Mouse (Mus musculus): Measurements from ENCODE around the gene Pou3f1. TPM values are rescaled to one million over a fixed set of nuclear protein-coding genes. Genes with fewer than 3 reads are reported as not detected.
A peak's percentile ranks its signal among the peaks of the same experiment; 100 is the strongest.

Gene Pou3f1
- polyA plus RNA-seq, 1 experiment from 2014 or later: 12.3 TPM

- no peak for ATAC-seq
- no peak overlapping the region for H3K9ac ChIP-seq (ENCODE audit: low read depth, low read length)
- peaks cover 8% of the 10 kb centered on the region for H3K4me1 ChIP-seq (ENCODE audit: control insufficient read depth, insufficient read depth, low read length)
- WGBS: 94% methylated on average over 9 of the region's 9 CpGs
- H3K27ac ChIP-seq (ENCODE audit: low read length): no peak overlapping the region
- H3K9me3 ChIP-seq (replicated peaks; ENCODE audit: control insufficient read depth, low read length, poor library complexity, severe bottlenecking): no peaks in the 10 kb centered on the region
- no peak overlapping the region for H3K4me2 ChIP-seq (ENCODE audit: low read length)
- no peak overlapping the region for H3K4me3 ChIP-seq (ENCODE audit: low read depth, low read length)
- H3K36me3 ChIP-seq (ENCODE audit: control insufficient read depth, insufficient read depth, low read length): no peaks in the 10 kb centered on the region
- H3K27me3 ChIP-seq (ENCODE audit: control insufficient read depth, insufficient read depth, low read depth, low read length): no peaks in the 10 kb centered on the region; the same call in 1 of the 2 replicates
These were observed 12.7 kb upstream of the Pou3f1 start for GRCm38 (mm10) chr4:124643859-124644258.

GRCm38 (mm10) chr4:124644974-124645433, 11.6 kb upstream of the Pou3f1 start:
- Histone ChIP-seq H3K36me3 (ENCODE audit: control insufficient read depth, insufficient read depth, low read length) (no peaks in the 10 kb centered on the region), H3K4me3 (ENCODE audit: low read depth, low read length) (no peak overlapping the region), H3K9me3 (replicated peaks; ENCODE audit: control insufficient read depth, low read length, poor library complexity, severe bottlenecking) (no peaks in the 10 kb centered on the region), H3K27ac (ENCODE audit: low read length) (no peak overlapping the region), H3K4me2 (ENCODE audit: low read length) (no peak overlapping the region), H3K27me3 (ENCODE audit: control insufficient read depth, insufficient read depth, low read depth, low read length) (no peaks in the 10 kb centered on the region; the same call in 1 of the 2 replicates), H3K4me1 (ENCODE audit: control insufficient read depth, insufficient read depth, low read length) (peaks cover 2% of the 10 kb centered on the region; the same call in 1 of the 2 replicates), H3K9ac (ENCODE audit: low read depth, low read length) (no peak overlapping the region)
- WGBS: 12% methylated on average over 3 of the region's 3 CpGs
- ATAC-seq: no peak

GRCm38 (mm10) chr4:124646591-124646990, 10.0 kb upstream of the Pou3f1 start:
- no peaks in the 10 kb centered on the region for H3K9me3 ChIP-seq (replicated peaks; ENCODE audit: control insufficient read depth, low read length, poor library complexity, severe bottlenecking)
- H3K27ac ChIP-seq (ENCODE audit: low read length): no peak overlapping the region
- no peaks in the 10 kb centered on the region for H3K36me3 ChIP-seq (ENCODE audit: control insufficient read depth, insufficient read depth, low read length)
- 25% methylated on average over 8 of the region's 8 CpGs for WGBS
- ATAC-seq: no peak
- H3K27me3 ChIP-seq (ENCODE audit: control insufficient read depth, insufficient read depth, low read depth, low read length): no peaks in the 10 kb centered on the region; the same call in 1 of the 2 replicates
- no peak overlapping the region for H3K4me3 ChIP-seq (ENCODE audit: low read depth, low read length)
- H3K4me2 ChIP-seq (ENCODE audit: low read length): no peak overlapping the region
- 0 out of 2 replicates have a peak, but pooled peaks cover 2% of the 10 kb centered on the region for H3K4me1 ChIP-seq (ENCODE audit: control insufficient read depth, insufficient read depth, low read length)
- no peak overlapping the region for H3K9ac ChIP-seq (ENCODE audit: low read depth, low read length)

- no peak overlapping the region for H3K27ac ChIP-seq (ENCODE audit: low read length)
- no peak overlapping the region for H3K9ac ChIP-seq (ENCODE audit: low read depth, low read length)
- no peaks in the 10 kb centered on the region for H3K9me3 ChIP-seq (replicated peaks; ENCODE audit: control insufficient read depth, low read length, poor library complexity, severe bottlenecking)
- no peaks in the 10 kb centered on the region; the same call in 1 of the 2 replicates for H3K27me3 ChIP-seq (ENCODE audit: control insufficient read depth, insufficient read depth, low read depth, low read length)
- ATAC-seq: no peak
- no peak overlapping the region for H3K4me3 ChIP-seq (ENCODE audit: low read depth, low read length)
- peaks cover 5% of the 10 kb centered on the region; the same call in 1 of the 2 replicates for H3K4me1 ChIP-seq (ENCODE audit: control insufficient read depth, insufficient read depth, low read length)
- no peaks in the 10 kb centered on the region for H3K36me3 ChIP-seq (ENCODE audit: control insufficient read depth, insufficient read depth, low read length)
- no peak overlapping the region for H3K4me2 ChIP-seq (ENCODE audit: low read length)
- WGBS: 33% methylated on average over 5 of the region's 5 CpGs
These were observed 8.7 kb upstream of the Pou3f1 start for GRCm38 (mm10) chr4:124647909-124648308.

- Histone ChIP-seq H3K4me1 (ENCODE audit: control insufficient read depth, insufficient read depth, low read length) (peaks cover 8% of the 10 kb centered on the region; the same call in 1 of the 2 replicates), H3K27ac (ENCODE audit: low read length) (no peak overlapping the region), H3K9me3 (replicated peaks; ENCODE audit: control insufficient read depth, low read length, poor library complexity, severe bottlenecking) (no peaks in the 10 kb centered on the region), H3K27me3 (ENCODE audit: control insufficient read depth, insufficient read depth, low read depth, low read length) (peaks cover 11% of the 10 kb centered on the region), H3K4me2 (ENCODE audit: low read length) (no peak overlapping the region), H3K9ac (ENCODE audit: low read depth, low read length) (no peak overlapping the region), H3K36me3 (ENCODE audit: control insufficient read depth, insufficient read depth, low read length) (no peaks in the 10 kb centered on the region), H3K4me3 (ENCODE audit: low read depth, low read length) (no peak overlapping the region)
- no peak for ATAC-seq
- 6% methylated on average over 9 of the region's 9 CpGs for WGBS
These were observed 3.7 kb upstream of the Pou3f1 start for GRCm38 (mm10) chr4:124652886-124653285.

- Histone ChIP-seq H3K4me2 (ENCODE audit: low read length) (peak overlapping the region; percentile 89), H3K27me3 (ENCODE audit: control insufficient read depth, insufficient read depth, low read depth, low read length) (peaks cover 27% of the 10 kb centered on the region), H3K9me3 (replicated peaks; ENCODE audit: control insufficient read depth, low read length, poor library complexity, severe bottlenecking) (no peaks in the 10 kb centered on the region), H3K9ac (ENCODE audit: low read depth, low read length) (peak overlapping the region; percentile 68), H3K27ac (ENCODE audit: low read length) (peak overlapping the region; percentile 51), H3K36me3 (ENCODE audit: control insufficient read depth, insufficient read depth, low read length) (no peaks in the 10 kb centered on the region), H3K4me3 (ENCODE audit: low read depth, low read length) (peak overlapping the region; percentile 49), H3K4me1 (ENCODE audit: control insufficient read depth, insufficient read depth, low read length) (peaks cover 21% of the 10 kb centered on the region)
- WGBS: under 1% methylated on average over 78 of the region's 92 CpGs
- ATAC-seq: peak; percentile 91
These were observed 445 bp downstream of the Pou3f1 start for GRCm38 (mm10) chr4:124656854-124657650.

GRCm38 (mm10) chr4:124657781-124658180, 1.2 kb downstream of the Pou3f1 start:
- peak; percentile 33 for ATAC-seq
- peak overlapping the region; percentile 64 for H3K27ac ChIP-seq (ENCODE audit: low read length)
- H3K4me2 ChIP-seq (ENCODE audit: low read length): peak overlapping the region; percentile 89
- under 1% methylated on average over 59 of the region's 61 CpGs for WGBS
- peaks cover 18% of the 10 kb centered on the region for H3K4me1 ChIP-seq (ENCODE audit: control insufficient read depth, insufficient read depth, low read length)
- no peaks in the 10 kb centered on the region for H3K9me3 ChIP-seq (replicated peaks; ENCODE audit: control insufficient read depth, low read length, poor library complexity, severe bottlenecking)
- no peaks in the 10 kb centered on the region for H3K36me3 ChIP-seq (ENCODE audit: control insufficient read depth, insufficient read depth, low read length)
- peak overlapping the region; percentile 49 for H3K4me3 ChIP-seq (ENCODE audit: low read depth, low read length)
- peaks cover 27% of the 10 kb centered on the region for H3K27me3 ChIP-seq (ENCODE audit: control insufficient read depth, insufficient read depth, low read depth, low read length)
- peak overlapping the region; percentile 68 for H3K9ac ChIP-seq (ENCODE audit: low read depth, low read length)

GRCm38 (mm10) chr4:124658412-124658851, 1.8 kb downstream of the Pou3f1 start:
- H3K4me1 ChIP-seq (ENCODE audit: control insufficient read depth, insufficient read depth, low read length): peaks cover 18% of the 10 kb centered on the region
- under 1% methylated on average over 39 of the region's 39 CpGs for WGBS
- no peaks in the 10 kb centered on the region for H3K9me3 ChIP-seq (replicated peaks; ENCODE audit: control insufficient read depth, low read length, poor library complexity, severe bottlenecking)
- H3K4me3 ChIP-seq (ENCODE audit: low read depth, low read length): peak overlapping the region; percentile 49
- no peak for ATAC-seq
- 0 out of 2 replicates have a peak overlapping the region, but pooled peaks have one; percentile 3 for H3K27ac ChIP-seq (ENCODE audit: low read length)
- peaks cover 31% of the 10 kb centered on the region for H3K27me3 ChIP-seq (ENCODE audit: control insufficient read depth, insufficient read depth, low read depth, low read length)
- peak overlapping the region; percentile 89 for H3K4me2 ChIP-seq (ENCODE audit: low read length)
- H3K9ac ChIP-seq (ENCODE audit: low read depth, low read length): peak overlapping the region; percentile 68
- no peaks in the 10 kb centered on the region for H3K36me3 ChIP-seq (ENCODE audit: control insufficient read depth, insufficient read depth, low read length)

Measured in midbrain, embryonic 16.5 days (tissue).